Mouse (Mus musculus): ENCODE results near the gene St7. TPM values are rescaled to one million over a fixed set of nuclear protein-coding genes. Genes with fewer than 3 reads are reported as not detected.

Gene St7
- polyA plus RNA-seq, 1 experiment, result 8.4 TPM

DNA sequence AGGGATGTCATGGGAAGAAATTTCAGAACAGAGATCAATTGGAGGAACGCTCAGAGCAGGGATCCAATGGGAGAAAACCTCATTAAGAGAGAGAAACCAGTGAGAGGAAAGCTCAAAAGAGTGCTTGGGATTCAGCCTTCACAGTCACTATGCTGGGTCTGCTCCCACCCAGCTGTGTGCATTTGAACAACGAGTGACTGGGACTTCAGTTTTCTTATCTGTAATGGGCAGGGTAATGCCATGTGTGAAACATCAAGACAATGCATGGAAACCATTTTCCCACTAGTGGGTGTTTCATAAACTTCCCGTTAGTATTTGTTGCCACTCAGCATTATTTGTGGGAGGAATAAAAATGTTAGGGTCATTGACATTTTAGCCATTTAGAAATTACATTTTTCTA lies 111.7 kb downstream of the St7 start:
- no peak for TF ChIP-seq FOSL1 (IDR thresholded peaks at IDR 0.05; ENCODE audit: insufficient read depth, low read length, poor library complexity, severe bottlenecking)
- TF ChIP-seq USF1 (IDR thresholded peaks at IDR 0.05; ENCODE audit: low read depth), result no peak
- no peak for TF ChIP-seq MAX (IDR thresholded peaks at IDR 0.05)
- TF ChIP-seq MYOD1 (IDR thresholded peaks at IDR 0.05; ENCODE audit: control insufficient read depth, insufficient read length, low read depth), result no peak
- TF ChIP-seq CEBPB (IDR thresholded peaks at IDR 0.05; ENCODE audit: low read depth), result no peak
- no peak for TF ChIP-seq MYOG (IDR thresholded peaks at IDR 0.05; ENCODE audit: control insufficient read depth, extremely low read depth, insufficient read length)
- no peak for TF ChIP-seq CTCF (IDR thresholded peaks at IDR 0.05; ENCODE audit: control insufficient read depth, insufficient read depth, insufficient read length)
- Histone ChIP-seq H3K27me3 (ENCODE audit: control insufficient read depth, insufficient read depth, insufficient read length) (no peaks in the 10 kb centered on the region), H3K36me3 (ENCODE audit: control insufficient read depth, insufficient read depth) (no peaks in the 10 kb centered on the region), H3K79me2 (ENCODE audit: control insufficient read depth, insufficient read depth) (no peaks in the 10 kb centered on the region), H3K4me3 (ENCODE audit: insufficient read depth, poor library complexity, severe bottlenecking) (no peak overlapping the region), H3K79me3 (ENCODE audit: low read depth) (no peaks in the 10 kb centered on the region), H3ac (ENCODE audit: control insufficient read depth, insufficient read length, low read depth) (no peak overlapping the region)

DNA sequence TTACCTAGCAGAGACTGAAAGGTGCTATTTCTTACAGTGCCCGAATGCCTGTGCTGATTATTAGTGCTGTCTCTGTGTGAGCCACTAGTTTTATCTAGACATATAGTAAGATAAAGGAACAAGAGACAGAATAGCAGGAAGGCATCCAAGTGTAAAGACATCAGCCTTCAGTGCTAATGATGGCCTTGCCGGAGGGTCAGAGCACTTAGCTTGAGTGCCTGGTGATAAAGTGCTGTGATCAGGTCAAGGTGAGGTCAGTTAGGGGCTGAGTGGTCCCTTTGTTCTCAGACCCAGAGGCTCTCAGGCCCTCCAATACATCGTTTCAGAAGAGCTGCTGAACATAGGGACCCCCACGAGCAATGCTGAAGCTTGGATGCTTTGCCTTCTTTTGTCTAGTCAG lies 113.8 kb downstream of the St7 start:
- Histone ChIP-seq H3K4me3 (ENCODE audit: insufficient read depth, poor library complexity, severe bottlenecking) (no peak overlapping the region), H3ac (ENCODE audit: control insufficient read depth, insufficient read length, low read depth) (no peak overlapping the region), H3K79me3 (ENCODE audit: low read depth) (no peaks in the 10 kb centered on the region), H3K79me2 (ENCODE audit: control insufficient read depth, insufficient read depth) (no peaks in the 10 kb centered on the region), H3K27me3 (ENCODE audit: control insufficient read depth, insufficient read depth, insufficient read length) (no peaks in the 10 kb centered on the region), H3K36me3 (ENCODE audit: control insufficient read depth, insufficient read depth) (no peaks in the 10 kb centered on the region)
- TF ChIP-seq CTCF (IDR thresholded peaks at IDR 0.05; ENCODE audit: control insufficient read depth, insufficient read depth, insufficient read length) (no peak), MAX (IDR thresholded peaks at IDR 0.05) (no peak), USF1 (IDR thresholded peaks at IDR 0.05; ENCODE audit: low read depth) (no peak), FOSL1 (IDR thresholded peaks at IDR 0.05; ENCODE audit: insufficient read depth, low read length, poor library complexity, severe bottlenecking) (no peak), CEBPB (IDR thresholded peaks at IDR 0.05; ENCODE audit: low read depth) (no peak), MYOD1 (IDR thresholded peaks at IDR 0.05; ENCODE audit: control insufficient read depth, insufficient read length, low read depth) (no peak), MYOG (IDR thresholded peaks at IDR 0.05; ENCODE audit: control insufficient read depth, extremely low read depth, insufficient read length) (no peak)

DNA sequence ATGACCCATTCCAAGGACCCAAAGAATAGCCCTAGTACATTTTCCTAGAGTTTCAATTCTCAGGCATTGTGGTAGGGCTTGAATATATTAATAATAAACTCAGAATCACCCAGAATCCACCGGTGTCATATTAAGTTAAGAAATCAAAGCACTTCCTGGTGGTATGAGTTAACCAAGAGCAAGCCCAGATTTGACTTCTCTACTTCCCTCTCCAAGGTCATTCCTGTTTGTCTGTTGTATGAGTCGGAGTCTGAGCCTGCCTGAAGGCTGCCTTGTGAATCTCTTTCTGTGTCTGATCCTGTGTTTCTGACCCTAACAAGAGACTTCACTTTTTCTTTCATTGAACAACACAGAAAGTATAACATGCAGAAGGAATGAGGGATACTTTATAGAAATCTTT lies 118.3 kb downstream of the St7 start:
- Histone ChIP-seq H3ac (ENCODE audit: control insufficient read depth, insufficient read length, low read depth) (no peak overlapping the region), H3K27me3 (ENCODE audit: control insufficient read depth, insufficient read depth, insufficient read length) (no peaks in the 10 kb centered on the region), H3K36me3 (ENCODE audit: control insufficient read depth, insufficient read depth) (no peaks in the 10 kb centered on the region), H3K79me3 (ENCODE audit: low read depth) (no peaks in the 10 kb centered on the region), H3K4me3 (ENCODE audit: insufficient read depth, poor library complexity, severe bottlenecking) (no peak overlapping the region), H3K79me2 (ENCODE audit: control insufficient read depth, insufficient read depth) (no peaks in the 10 kb centered on the region)
- TF ChIP-seq USF1 (IDR thresholded peaks at IDR 0.05; ENCODE audit: low read depth), result no peak
- TF ChIP-seq MYOG (IDR thresholded peaks at IDR 0.05; ENCODE audit: control insufficient read depth, extremely low read depth, insufficient read length), result no peak
- TF ChIP-seq MYOD1 (IDR thresholded peaks at IDR 0.05; ENCODE audit: control insufficient read depth, insufficient read length, low read depth), result no peak
- TF ChIP-seq CTCF (IDR thresholded peaks at IDR 0.05; ENCODE audit: control insufficient read depth, insufficient read depth, insufficient read length), result no peak
- no peak for TF ChIP-seq MAX (IDR thresholded peaks at IDR 0.05)
- TF ChIP-seq CEBPB (IDR thresholded peaks at IDR 0.05; ENCODE audit: low read depth), result no peak
- TF ChIP-seq FOSL1 (IDR thresholded peaks at IDR 0.05; ENCODE audit: insufficient read depth, low read length, poor library complexity, severe bottlenecking), result no peak

DNA sequence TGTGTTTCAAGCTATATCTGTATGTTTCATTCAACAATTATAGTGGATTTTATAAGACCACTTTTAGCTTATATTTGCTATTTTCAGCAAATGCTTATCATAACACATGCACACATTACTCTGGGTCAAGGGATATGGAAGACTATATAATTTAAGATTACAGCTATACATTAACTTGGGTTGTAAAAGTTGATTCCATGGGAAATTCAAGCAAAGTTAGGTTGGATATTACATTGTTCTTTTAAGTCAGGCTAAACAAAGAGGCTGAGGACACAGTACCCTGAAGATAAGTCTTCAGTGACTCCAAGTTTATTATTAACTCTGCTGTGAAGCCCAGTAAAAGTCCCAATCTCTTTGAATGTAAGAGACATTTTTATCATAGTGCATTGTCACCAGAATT lies 118.8 kb downstream of the St7 start:
- TF ChIP-seq USF1 (IDR thresholded peaks at IDR 0.05; ENCODE audit: low read depth) (no peak), MYOG (IDR thresholded peaks at IDR 0.05; ENCODE audit: control insufficient read depth, extremely low read depth, insufficient read length) (no peak), MYOD1 (IDR thresholded peaks at IDR 0.05; ENCODE audit: control insufficient read depth, insufficient read length, low read depth) (no peak), CEBPB (IDR thresholded peaks at IDR 0.05; ENCODE audit: low read depth) (no peak), FOSL1 (IDR thresholded peaks at IDR 0.05; ENCODE audit: insufficient read depth, low read length, poor library complexity, severe bottlenecking) (no peak), MAX (IDR thresholded peaks at IDR 0.05) (no peak), CTCF (IDR thresholded peaks at IDR 0.05; ENCODE audit: control insufficient read depth, insufficient read depth, insufficient read length) (no peak)

DNA sequence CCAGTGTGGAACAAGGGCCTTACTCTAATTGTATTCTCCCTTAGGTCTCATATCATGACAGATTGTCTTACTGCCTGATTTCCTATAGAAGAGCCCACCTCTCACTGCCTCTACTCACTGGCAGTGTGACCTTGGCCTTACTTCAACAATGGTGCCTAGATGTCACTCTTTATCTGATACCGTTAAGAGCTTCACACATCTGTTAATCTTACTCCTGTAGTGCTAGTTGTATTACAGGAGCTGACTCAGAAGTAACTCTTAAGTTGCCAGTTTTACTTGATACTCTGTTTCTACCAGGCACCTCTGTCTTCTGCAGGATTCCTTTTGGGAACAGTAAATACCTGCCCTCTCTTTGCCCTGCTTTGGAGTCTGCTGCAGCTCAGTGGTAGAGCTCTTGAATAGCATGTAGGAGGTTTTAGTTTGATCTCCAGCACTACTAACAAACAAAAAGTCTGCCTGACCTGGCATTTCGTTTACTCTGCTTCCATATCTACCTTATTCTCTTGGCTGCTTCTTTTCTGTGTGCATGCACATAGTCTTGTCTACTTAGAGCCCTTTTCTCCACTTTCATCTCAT lies 121.4 kb downstream of the St7 start:
- Histone ChIP-seq H3K79me2 (ENCODE audit: control insufficient read depth, insufficient read depth) (no peaks in the 10 kb centered on the region), H3K36me3 (ENCODE audit: control insufficient read depth, insufficient read depth) (no peaks in the 10 kb centered on the region), H3K79me3 (ENCODE audit: low read depth) (no peaks in the 10 kb centered on the region), H3K4me3 (ENCODE audit: insufficient read depth, poor library complexity, severe bottlenecking) (no peak overlapping the region), H3K27me3 (ENCODE audit: control insufficient read depth, insufficient read depth, insufficient read length) (no peaks in the 10 kb centered on the region), H3ac (ENCODE audit: control insufficient read depth, insufficient read length, low read depth) (no peak overlapping the region)
- no peak for TF ChIP-seq FOSL1 (IDR thresholded peaks at IDR 0.05; ENCODE audit: insufficient read depth, low read length, poor library complexity, severe bottlenecking)
- no peak for TF ChIP-seq CEBPB (IDR thresholded peaks at IDR 0.05; ENCODE audit: low read depth)
- no peak for TF ChIP-seq MAX (IDR thresholded peaks at IDR 0.05)
- no peak for TF ChIP-seq CTCF (IDR thresholded peaks at IDR 0.05; ENCODE audit: control insufficient read depth, insufficient read depth, insufficient read length)
- no peak for TF ChIP-seq MYOG (IDR thresholded peaks at IDR 0.05; ENCODE audit: control insufficient read depth, extremely low read depth, insufficient read length)
- no peak for TF ChIP-seq USF1 (IDR thresholded peaks at IDR 0.05; ENCODE audit: low read depth)
- TF ChIP-seq MYOD1 (IDR thresholded peaks at IDR 0.05; ENCODE audit: control insufficient read depth, insufficient read length, low read depth), result no peak

More for the DNA sequence above, 118.8 kb downstream of the St7 start:
- H3ac ChIP-seq (ENCODE audit: control insufficient read depth, insufficient read length, low read depth), result no peak overlapping the region
- H3K79me3 ChIP-seq (ENCODE audit: low read depth), result no peaks in the 10 kb centered on the region
- H3K27me3 ChIP-seq (ENCODE audit: control insufficient read depth, insufficient read depth, insufficient read length), result no peaks in the 10 kb centered on the region
- no peak overlapping the region for H3K4me3 ChIP-seq (ENCODE audit: insufficient read depth, poor library complexity, severe bottlenecking)
- H3K36me3 ChIP-seq (ENCODE audit: control insufficient read depth, insufficient read depth), result no peaks in the 10 kb centered on the region
- no peaks in the 10 kb centered on the region for H3K79me2 ChIP-seq (ENCODE audit: control insufficient read depth, insufficient read depth)
